Mouse (Mus musculus): Measurements from ENCODE around the gene Acot5.
A peak's percentile ranks its signal among the peaks of the same experiment; 100 is the strongest.
"Not testable (repeated sequence)": the region's sequence is repeated elsewhere in the genome, so short reads cannot be mapped to it uniquely, and the experiment has no call there.

The Acot5 gene

GRCm38 (mm10) chr12:84068986-84069385 is at the start of gene Acot5:
TSS of gene Acot5 (plus strand) at chr12:84069325.
- DNase-seq (ENCODE audit: low spot score): no peak

- not testable (repeated sequence) for DNase-seq (ENCODE audit: low spot score)
Measured at GRCm38 (mm10) chr12:84020528-84020927, 48.6 kb upstream of the Acot5 start.

DNA sequence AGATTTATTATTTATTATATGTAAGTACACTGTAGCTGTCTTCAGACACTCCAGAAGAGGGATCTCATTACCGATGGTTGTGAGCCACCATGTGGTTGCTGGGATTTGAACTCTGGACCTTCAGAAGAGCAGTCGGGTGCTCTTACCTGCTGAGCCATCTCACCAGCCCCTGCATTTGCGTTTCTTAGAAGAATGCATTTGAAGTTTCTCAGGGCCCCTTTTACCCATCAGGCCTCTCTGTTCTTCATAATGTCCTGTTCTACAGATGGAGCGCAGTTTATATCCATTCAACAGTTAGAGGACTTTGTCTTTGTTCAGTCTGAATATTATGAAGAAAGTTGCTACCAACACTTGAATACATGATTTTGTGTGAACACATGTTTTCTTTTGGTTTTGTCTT is 46.9 kb upstream of the Acot5 start:
- DNase-seq (ENCODE audit: low spot score): not testable (repeated sequence)

GRCm38 (mm10) chr12:84023052-84023745 is 45.9 kb upstream of the Acot5 start:
- no peak for DNase-seq (ENCODE audit: low spot score)

GRCm38 (mm10) chr12:84025888-84026287 is 43.2 kb upstream of the Acot5 start:
- DNase-seq (ENCODE audit: low spot score): no peak

- not testable (repeated sequence) for DNase-seq (ENCODE audit: low spot score)
Measured at GRCm38 (mm10) chr12:84028328-84028727, 40.8 kb upstream of the Acot5 start.

GRCm38 (mm10) chr12:84029043-84029442 is 40.1 kb upstream of the Acot5 start:
- not testable (repeated sequence) for DNase-seq (ENCODE audit: low spot score)

GRCm38 (mm10) chr12:84030659-84031332 is 38.3 kb upstream of the Acot5 start:
- DNase-seq (ENCODE audit: low spot score): peak; percentile 65

GRCm38 (mm10) chr12:84032854-84033253 is 36.3 kb upstream of the Acot5 start:
- no peak for DNase-seq (ENCODE audit: low spot score)

DNA sequence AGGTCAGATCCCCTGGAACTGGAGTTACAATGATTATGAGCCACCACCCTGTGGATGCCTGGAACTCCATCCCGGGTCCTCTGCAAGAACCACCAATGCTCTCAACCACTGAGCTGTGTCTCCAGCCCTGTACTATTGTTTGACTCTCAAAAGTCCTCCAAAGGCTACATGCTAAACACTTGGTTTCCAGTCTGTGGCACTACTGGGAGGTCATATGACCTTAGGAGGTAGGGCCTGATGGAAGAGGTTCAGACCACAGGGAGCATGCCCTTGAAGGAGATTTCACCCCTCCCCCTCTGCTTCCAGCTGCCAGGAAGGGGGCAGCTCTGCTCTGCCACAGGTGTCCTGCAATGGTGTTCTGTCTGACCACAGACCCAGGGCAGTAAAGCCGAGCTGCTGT is 35.8 kb upstream of the Acot5 start:
- DNase-seq (ENCODE audit: low spot score): not testable (repeated sequence)

DNA sequence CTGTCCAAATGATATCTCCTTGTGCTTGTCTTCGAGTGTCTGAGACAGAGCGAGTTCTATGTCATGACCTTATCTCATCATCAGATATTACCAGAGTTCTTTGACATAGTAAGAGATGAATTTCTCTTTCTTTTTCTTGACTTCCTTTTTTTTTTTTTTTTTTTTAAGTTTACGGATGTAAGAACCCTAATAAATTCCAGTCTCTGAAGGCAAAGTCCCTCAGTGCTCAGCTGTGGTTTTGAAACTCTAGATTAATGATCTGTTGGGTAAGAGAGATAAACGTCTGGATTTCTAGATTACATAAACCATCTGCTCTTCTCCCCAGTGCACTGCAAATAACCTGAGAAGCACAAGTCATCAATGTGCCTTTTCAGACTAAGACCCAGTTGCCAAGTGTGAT is 35.0 kb upstream of the Acot5 start:
- DNase-seq (ENCODE audit: low spot score): no peak

DNA sequence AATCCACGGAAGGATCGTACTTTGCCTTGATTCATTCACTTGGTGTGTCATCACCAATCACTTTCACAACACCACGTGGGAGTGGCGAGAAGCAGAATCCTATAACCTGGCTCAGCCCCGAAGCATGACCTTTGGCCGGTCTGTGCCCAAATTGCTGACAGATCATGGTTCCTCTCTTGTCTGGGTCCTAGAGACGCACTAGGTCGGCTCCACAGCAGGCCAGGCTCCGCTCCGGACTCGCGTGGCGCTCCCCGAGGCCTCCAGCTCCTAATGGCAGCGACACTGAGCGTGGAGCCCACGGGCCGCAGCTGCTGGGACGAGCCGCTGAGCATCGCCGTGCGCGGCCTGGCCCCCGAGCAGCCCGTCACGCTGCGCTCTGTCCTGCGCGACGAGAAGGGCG is 30.9 kb upstream of the Acot5 start, which contains the start of gene Acot4:
Gene Acot4 (plus strand): TSS at position 139 of the 400 bp plus-strand sequence.
- DNase-seq (ENCODE audit: low spot score): not testable (repeated sequence)

DNA sequence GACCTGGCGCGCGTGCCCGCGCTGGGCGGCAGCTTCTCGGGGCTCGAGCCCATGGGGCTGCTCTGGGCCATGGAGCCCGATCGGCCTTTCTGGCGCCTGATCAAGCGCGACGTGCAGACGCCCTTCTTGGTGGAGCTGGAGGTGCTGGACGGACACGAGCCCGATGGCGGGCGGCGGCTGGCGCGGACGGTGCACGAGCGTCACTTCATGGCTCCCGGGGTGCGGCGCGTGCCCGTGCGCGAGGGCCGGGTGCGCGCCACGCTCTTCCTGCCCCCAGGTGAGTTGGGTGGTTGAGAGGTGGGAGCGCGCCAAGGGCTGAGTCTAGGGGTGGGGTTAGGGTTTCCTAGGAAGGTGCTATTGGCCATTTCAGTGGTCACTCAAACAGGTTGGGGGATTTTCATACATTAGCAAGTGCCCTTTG is 30.4 kb upstream of the Acot5 start, which contains the start of gene Gm49366:
Gene Gm49366 (plus strand): TSS at position 245 of the 421 bp plus-strand sequence.
- not testable (repeated sequence) for DNase-seq (ENCODE audit: low spot score)

- DNase-seq (ENCODE audit: low spot score): no peak
Measured at GRCm38 (mm10) chr12:84042248-84042647, 26.9 kb upstream of the Acot5 start.

GRCm38 (mm10) chr12:84044045-84044444 is 25.1 kb upstream of the Acot5 start:
- no peak for DNase-seq (ENCODE audit: low spot score)

- no peak for DNase-seq (ENCODE audit: low spot score)
Measured at GRCm38 (mm10) chr12:84046906-84047305, 22.2 kb upstream of the Acot5 start.

DNA sequence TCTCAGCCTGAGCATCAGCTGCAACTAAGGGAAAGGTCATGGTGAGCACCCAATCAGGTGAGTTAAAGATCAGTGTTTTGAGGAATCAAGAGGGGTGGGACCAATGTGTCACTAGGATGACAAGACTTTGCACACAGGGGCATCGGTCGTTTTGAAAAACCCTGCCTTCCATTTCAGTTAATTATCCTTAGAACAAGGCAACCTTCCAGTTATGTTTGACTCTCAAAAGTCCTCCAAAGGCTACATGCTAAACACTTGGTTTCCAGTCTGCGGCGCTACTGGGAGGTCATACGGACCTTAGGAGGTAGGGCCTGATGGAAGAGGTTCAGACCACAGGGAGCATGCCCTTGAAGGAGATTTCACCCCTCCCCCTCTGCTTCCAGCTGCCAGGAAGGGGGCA is 18.4 kb upstream of the Acot5 start:
- not testable (repeated sequence) for DNase-seq (ENCODE audit: low spot score)

GRCm38 (mm10) chr12:84051937-84052474 is 17.1 kb upstream of the Acot5 start, which contains the start of gene Acot3:
TSS of gene Acot3 (plus strand) at chr12:84052144.
- no peak for DNase-seq (ENCODE audit: low spot score)

DNA sequence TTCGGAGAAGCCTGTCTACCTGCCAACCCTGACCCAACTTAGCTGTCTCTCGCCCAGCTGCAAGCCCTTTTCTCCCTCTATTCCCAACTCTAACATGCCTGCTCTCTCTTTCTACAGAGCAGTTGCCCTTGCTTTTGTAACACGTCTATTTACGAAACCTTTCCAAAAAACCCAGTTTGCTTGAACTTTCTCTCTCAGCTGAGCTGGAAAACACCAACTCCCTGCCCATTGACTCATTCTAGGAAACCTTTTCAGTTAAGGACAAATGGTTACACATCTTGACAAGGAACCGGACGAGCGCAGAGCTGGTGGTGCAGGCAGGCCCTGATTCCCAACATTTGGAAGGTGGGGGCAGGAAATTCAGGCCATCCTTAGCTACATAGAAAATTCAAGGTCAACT is 16.5 kb upstream of the Acot5 start:
- DNase-seq (ENCODE audit: low spot score): no peak

- DNase-seq (ENCODE audit: low spot score): no peak
Measured at GRCm38 (mm10) chr12:84053173-84053572, 16.0 kb upstream of the Acot5 start.

- DNase-seq (ENCODE audit: low spot score): no peak
Measured at GRCm38 (mm10) chr12:84053679-84054391, 15.3 kb upstream of the Acot5 start.

DNA sequence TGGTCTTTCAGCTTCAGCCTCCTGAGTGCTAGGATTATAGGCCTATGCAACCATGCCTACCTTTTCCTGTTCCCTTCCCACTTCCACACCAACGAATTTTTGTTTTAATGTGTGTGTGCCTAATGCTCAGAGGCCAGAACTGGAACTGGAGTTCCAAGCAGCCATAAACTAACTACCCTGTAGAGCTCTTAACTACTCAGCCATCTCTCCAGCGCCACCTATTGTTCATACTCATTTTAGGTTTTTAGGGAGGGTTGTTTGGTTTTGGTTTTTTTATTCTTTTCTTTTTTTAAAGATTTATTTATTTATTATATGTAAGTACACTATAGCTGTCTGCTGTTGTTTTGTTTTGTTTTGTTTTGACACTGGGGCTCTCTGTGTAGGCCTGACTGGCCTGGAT is 8.2 kb upstream of the Acot5 start:
- peak; percentile 40 for DNase-seq (ENCODE audit: low spot score)

Measured in c-Kit-positive CD71-positive TER-119-positive erythroid progenitor cells, embryonic 14.5 days (primary cell).